Mouse (Mus musculus): ENCODE data around the gene Bcr.

Gene Bcr

DNA sequence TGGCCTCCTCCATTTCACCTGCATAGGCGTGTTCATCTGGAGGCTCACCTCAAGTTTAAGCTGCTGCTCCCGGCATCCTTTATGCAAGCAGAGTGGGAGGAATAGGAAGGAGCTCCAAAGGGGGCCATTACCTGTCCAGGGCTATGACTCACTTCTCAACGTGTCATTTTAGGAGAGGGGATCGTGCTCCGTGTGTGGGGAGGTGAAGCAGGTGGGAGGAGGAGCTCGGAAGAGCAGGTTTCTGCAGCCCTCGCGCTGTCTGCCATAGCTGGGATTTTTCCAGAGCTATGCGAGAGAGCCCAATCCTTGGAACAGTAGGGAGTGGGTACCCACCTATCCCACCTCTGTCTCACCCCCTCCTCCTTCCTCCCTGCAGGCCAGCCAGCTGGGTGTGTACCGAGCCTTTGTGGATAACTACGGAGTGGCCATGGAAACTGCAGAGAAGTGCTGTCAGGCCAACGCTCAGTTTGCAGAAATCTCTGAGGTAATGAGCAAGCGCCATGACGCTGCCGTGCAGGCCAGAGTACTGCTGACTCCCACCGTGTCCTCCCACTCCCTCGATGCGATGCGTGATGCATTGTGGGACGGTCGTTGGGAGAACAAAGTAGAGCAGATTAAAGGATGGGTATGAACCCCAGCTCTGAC is 75.2 kb downstream of the Bcr start:
- DNase-seq, result no peak

DNA sequence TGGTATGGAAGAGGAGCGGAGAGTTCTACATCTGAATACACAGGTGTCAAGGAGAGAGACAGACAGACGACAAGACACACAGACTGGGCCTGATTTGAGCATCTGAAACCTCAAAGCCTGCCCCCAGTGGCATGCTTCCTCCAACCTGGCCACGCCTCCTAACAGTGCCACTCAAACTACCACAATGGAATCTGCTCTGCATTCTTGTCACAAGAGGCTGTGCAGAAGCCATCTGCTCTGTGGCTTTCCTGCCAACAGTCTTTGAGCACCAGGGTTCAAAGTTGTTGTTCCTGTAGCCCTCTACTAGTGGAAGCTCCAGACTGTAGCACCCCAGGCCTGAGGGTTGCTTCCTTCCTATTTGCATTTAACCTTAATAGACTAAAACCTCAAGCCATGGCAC is 76.8 kb downstream of the Bcr start:
- peak; percentile 11 for DNase-seq

DNA sequence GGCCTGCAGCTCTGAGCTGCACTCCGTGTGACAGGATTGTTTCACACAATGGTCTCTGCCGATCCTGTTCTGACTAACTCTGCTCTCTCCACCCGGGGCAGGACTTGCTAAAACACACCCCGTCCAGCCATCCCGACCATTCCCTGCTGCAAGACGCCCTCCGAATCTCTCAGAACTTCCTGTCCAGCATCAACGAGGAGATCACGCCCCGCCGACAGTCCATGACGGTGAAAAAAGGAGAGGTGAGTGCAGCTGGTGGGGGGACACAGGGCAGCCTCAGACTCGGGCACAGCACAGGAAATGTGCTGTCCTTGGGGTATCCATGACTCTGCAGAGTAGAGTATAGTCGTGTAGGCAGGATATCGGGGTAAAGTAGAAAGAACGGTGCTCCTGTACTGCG is 84.8 kb downstream of the Bcr start:
- no peak for DNase-seq

DNA sequence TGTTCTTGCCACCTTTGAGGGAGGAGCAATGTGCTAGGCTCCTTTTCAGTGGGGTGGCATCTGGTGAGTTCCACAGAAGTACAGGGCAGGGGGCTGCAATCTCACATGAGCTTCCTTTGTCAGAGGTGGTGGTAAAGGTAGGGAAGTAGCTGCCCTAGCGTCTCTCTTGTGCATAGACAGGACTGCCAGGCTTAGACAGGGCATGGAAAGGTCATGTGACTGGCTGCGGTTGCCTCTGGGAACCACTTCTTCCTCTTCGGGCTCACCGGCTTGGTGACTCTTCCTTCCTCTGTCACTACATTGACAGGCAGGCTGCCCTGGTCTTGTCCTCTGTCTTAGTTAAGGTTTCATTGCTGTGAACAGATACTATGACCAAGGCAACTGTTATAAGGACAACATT is 85.6 kb downstream of the Bcr start:
- no peak for DNase-seq

DNA sequence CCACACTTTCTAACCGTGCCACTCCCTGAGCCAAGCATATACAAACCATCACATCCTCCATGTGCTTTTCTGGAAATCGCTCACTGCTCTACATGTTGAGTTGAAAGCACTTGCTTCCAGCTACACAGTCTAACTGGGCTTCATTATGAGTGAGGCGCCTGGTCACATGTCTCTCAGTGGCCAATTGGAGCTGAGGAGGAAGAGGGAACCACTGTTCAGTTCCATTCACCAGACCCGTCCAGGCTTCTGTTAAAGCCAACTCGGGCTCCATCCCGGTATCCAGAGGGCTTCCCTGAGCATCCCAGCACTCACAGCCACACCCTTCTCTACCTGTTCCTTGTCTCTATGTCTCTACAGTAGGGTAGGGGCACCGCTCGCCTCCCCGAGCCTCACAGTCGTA is 86.2 kb downstream of the Bcr start:
- no peak for DNase-seq

DNA sequence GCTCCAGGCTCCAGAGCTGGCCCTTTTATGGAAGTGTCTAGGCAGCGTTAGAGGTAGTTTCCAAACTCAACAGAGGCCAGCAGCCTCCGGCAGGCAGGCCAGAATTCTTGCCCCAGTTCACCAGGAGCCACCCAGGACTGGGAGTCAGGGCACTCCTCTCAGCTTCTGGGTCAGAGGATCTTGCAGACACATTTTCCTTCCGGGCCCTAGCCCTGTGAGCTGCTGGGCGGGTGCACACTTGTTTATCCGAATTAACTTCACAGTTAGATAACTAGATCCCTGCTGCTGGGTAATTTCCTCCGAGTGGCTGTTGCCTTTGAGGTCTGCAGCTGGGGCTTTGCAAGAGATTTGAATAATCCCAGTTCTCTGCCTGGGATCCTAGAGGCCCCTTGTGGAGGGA is 87.9 kb downstream of the Bcr start:
- DNase-seq, result no peak

DNA sequence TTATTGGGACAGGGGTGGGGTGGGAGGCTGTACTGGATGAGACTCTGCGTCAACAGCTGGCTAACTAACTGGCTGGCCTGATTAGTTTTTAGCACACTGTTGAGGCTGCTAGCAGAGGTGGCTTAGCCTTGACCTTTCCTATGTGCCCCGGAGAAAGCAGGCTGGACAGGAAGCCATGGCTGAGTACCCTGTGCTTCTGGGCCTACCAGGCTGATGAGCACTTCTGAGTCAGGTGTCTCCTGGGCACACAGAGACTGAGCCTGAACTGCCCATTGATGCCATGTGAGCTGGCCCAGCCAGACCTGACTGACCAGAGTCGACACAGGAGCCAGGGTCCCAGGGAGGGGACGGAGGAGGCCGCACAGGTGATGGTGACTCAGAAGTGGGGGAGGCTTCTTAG is 90.0 kb downstream of the Bcr start:
- no peak for DNase-seq

DNA sequence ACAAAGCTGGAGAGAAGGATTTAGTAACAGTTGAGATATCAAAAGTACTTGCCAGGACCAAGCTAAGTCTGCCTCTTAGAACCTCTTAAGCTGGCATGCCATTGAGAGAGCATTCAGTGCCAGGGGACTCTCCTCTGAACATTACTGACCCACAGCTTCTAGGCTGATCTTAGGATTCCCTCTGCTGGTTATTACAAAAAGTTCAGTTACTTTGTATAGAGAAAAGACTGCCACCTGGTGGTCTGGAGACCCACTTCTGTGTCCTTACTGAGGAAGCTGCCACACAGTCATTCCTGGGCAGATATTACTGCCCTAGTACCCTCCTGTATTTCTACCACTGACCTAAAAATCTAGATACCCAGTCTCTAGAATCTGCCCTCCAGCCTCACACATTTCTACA is 90.9 kb downstream of the Bcr start:
- peak; percentile 92 for DNase-seq

DNA sequence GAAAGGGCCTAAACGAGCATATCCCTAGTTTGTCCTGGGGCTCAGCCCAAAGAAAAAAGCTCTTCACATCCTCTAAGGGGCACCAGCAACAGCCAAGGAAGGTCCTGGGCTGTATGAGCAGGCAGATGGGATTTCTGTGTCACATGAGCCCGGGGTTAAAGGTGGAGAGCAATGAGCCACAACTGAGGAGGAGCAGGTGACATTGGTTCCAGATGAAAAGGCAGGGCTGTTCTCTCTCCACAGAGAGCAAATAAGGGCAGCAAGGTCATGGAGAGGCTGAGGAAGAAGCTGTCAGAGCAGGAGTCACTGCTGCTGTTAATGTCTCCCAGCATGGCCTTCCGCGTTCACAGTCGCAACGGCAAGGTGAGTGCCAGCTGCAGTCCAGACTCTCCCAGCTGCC is 96.4 kb downstream of the Bcr start:
- DNase-seq, result peak; percentile 36

DNA sequence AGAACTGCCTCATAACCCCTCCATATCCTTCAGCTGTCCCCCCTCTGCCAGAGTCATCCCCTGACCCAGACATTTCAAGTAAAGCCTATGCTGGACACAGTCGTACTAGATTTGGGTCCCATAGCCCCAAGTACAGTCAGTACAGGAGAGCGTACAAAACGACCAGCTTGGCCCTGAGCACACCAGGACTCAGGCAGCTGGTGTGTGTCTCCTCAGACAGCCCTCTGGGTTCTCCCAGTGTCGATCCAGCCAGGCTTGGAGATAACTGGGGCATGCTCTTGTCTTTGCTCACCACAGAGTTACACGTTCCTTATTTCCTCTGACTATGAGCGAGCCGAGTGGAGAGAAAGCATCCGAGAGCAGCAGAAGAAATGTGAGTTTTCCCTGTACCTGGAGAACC is 97.3 kb downstream of the Bcr start:
- DNase-seq, result no peak

DNA sequence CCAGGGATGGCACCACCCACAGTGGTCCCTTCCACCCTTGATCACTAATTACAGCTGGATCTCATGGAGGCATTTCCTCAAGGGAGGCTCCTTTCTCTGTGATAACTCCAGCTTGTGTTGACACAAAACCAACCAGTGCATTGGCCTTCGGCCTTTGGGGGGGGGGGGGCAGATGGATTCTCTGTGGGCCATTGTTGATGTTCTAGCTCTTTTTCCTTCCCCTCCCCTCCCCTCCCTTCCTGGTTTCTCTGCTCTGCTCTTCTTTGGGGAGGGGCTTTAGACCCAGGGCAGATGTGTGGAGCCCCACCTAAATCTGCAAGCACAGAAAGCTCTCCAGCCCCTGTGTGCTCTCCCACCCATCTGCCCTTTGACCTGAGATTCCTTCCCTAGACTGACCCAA is 98.0 kb downstream of the Bcr start:
- DNase-seq, result no peak

DNA sequence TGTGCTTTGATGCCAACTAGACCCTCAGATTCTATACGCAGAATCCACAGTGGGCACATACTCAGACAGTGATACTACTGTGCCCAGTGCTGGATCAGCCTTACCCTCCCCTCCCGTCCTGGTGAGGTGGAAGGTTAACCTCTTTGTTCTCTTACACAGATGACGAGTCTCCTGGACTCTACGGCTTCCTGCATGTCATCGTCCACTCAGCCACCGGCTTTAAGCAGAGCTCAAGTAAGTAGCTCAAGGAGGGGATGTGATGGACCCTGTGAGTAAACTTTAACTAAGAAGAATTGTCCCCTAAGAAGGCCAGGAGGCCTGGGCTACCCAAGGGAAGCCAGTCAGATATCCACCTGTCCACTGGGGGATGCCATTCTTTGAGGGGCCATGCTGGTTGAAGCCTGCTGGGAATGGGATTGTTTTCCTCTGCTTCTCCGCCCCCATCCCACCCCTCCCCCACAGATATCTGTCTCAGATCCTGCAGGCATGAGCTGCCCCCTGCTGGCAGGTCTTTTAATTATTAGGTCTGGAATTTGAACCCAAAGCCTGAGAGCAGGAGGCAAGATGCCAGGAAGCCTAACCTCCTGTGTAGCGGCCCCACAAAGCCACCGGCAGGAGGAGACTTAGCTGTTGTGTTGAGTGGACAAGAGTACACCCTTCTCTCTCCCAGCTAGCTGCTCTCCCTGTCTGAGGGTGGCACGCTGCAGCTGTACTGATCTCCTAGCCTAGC is 99.9 kb downstream of the Bcr start:
- no peak for DNase-seq

DNA sequence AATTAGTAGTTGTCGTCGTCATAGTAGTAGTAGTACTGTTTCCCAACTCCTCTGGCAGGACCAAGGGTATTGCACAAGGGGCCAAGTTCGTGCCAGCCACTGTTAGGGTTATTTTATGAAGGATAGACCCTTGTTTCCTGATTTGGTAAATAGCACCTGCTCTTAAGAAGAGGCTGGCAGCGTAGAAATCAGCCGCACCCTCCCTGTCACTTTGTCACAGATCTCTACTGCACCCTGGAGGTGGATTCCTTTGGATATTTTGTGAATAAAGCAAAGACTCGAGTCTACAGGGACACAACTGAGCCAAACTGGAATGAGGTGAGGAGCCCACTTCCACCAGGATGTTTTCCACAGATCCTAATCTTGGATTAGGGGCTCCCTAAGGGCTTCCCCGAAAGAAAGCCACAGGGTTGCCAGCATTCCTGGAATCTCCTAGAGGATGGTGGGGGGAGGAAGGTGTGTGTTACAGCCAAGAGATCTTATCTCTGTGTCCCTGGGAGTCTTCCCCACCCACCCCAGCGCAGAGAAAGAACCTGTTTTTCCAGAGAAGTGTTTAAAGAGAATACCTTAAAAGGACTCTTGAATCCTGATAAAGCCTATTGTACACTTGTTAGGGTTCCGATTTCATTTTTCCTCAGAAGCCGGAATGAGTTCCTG is 105.6 kb downstream of the Bcr start:
- no peak for DNase-seq

DNA sequence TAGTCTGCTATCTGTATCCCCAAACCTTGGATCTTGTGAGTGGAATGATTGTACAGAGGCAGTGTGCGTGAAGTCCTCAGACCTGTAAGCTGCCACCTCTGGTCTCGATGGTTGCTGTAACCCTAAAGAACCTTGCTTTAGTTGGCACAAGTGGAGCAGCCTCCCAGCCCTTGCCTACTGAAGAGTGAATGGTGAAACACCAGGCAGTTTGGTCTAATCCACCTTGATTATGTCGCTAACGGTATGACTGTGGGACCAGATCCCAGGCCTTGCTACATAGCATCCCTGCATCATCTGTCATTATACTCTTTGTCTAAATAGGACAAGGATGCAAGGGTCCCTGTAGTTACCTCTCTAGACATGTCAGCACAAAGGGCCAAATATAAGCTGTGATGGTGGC is 106.2 kb downstream of the Bcr start:
- no peak for DNase-seq

DNA sequence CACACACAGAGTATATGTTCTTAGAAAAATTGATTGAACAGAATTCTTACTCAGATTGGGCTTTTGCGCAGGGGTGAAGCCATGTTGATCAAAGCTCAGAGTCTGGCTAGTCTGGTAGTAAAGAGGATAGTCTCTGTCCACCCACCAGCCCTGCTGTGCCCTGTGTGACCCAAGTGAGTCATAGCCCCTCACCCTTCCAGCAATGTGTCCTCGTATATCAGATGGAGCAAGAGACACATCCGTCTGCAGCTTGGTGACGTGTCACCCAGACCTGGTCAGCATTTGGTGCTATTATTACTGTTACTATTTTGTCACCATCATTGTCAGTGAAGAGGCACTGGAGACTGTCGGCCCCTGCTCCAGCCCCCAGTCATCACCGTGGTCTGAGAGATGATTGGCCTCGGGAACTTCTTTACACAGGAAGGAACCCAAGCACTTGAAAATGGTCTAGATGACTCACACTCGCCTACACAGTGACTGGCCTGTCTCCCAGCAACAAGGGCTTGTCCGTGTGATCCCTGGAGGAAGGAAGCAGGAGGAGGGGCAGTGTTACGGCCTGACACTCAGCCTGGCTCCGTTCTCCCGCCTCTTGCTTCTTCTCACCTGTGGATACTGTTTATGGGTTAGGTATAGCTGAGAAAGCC is 109.9 kb downstream of the Bcr start:
- DNase-seq, result no peak

DNA sequence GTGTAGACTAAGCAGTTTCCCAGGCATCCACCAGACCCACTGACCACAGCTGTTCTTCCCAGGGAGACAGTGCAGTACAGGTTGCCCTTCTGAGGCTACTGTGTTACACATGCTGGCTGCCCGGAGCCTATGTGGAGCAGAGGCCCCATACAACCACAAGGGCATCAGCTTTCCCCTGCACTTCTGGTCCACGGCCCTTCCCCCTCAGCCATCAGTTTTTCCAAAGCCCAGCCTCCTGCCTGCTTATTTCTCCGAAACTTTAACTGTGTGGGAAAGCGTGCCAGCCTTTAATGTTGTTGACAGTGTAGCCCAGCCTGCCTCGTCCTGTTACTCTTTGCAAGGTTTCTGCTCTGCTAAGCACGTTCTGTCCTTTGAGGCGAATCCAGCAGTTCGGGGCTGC is 112.7 kb downstream of the Bcr start:
- no peak for DNase-seq

DNA sequence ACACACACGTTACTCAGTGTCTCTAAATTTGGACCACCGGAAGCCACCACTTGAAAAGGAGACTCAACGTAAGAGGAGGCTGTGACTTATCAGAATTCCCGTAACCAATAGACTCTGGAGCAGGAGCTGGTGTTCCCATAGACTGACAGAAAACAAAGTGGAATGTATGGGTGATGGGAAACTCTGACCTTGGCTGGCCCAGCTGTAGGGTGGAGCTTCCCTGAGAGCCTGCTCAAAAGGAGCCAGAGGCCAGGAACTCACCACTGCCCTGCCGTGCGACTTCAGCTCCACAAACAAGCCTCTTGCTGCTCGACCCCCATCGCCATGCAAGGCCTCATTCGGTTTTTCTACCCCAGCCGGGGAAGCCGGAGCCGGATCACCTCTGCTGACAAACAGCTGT is 113.3 kb downstream of the Bcr start:
- no peak for DNase-seq

DNA sequence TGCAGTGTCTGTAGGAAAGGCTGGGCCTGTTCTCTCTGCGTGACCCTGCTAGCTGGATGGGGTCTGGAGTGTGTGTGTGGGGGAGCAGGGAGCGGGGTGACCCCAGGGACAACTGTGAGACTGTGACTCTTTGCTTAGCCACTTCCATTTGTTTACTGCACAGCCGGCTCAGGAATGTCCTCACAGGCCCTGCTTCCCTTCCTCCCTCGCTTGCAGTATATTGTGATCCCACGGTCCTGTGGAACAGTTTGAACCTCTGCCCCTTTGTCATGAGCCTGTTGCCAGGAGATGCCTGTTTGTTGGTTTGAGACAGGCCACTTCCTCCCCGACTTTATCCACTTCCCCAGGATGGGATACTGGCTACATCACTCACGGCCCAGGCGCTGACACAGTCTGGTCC is 116.1 kb downstream of the Bcr start:
- no peak for DNase-seq

DNA sequence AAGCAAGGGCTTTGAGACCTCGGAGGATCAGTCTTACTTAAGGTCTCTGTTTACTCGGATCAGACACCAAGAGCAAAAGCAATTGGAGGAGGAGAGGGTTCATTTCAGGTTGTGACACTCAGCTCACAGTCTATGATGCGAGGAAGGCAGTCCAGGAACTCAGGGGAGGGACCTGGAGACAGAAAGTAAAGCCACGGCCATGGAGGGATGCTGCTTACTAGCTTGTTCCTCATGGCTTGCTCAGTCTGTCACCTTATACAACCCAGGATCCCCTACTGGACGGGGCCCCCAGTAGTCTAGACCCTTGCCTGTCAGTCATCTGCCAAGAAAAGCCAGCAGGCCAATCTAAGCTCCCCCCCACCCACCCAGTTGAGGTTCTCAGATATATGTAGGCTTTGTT is 118.5 kb downstream of the Bcr start:
- DNase-seq, result no peak

DNA sequence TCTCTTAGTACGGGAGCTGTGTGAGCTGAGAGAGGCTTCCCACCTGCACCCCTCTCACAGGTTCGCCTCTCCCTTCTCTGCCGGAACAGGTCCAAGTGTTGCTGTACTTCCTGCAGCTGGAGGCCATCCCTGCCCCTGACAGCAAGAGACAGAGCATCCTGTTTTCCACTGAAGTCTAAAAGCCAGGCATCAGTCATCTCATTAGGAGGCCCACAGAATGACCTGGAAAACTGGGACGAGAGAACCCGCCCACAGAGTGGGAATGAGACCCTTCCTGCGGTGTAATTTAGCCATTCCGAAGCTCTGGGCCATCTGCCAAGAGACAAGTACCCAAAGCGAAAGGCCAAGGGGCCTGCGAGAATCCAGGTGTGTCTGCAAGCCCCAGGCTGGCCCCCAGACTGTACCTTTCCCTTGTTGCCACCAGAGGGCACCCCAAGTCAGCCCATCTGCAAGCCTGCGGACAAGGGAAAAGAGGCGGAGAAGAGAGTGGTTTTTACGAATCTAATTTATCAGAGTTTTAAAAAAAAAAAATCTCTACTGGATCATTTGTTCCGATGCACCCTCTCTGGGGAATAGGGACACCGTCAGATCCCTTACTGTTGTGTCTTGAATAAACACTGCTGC is 121.9 kb downstream of the Bcr start:
- DNase-seq, result peak; percentile 70

DNA sequence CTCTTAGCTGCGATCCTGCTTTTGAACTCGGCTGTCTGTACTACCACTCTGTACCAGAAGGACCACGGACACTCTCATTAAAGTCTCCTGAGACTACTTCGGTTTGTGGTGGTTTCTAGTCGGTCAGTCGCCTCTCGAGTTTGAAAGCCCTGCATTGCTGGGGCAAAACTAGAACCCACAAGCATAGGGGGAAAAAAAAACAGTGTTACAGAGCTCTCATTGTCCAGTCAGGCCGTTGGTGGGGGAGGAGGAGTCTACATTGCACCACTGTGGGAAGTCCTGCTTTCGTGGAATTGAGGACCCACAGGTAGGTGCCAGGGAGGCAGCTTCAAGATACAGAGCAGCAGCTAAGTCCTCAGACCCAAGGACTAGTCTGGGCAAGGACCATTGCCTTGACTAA is 124.4 kb downstream of the Bcr start:
- no peak for DNase-seq

DNA sequence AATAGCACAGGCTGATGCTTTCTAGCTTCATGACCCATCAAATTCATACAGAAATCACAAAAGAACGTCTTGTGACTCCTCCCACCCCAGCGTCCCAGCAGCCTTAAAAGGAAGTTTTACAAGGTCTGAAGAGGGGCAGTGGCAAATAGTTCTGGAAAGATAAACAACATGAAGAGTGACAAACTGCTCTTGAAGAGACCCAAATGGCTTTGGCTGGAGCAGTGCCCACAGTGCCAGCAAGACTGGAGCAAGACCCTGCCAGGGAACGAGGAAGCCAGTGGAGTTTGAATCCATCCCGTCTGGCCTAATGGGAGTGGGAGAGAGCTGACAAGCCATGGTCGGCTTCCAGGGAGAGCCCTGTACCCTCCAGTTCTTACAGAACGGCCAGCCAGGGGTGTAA is 126.2 kb downstream of the Bcr start:
- DNase-seq, result no peak

DNA sequence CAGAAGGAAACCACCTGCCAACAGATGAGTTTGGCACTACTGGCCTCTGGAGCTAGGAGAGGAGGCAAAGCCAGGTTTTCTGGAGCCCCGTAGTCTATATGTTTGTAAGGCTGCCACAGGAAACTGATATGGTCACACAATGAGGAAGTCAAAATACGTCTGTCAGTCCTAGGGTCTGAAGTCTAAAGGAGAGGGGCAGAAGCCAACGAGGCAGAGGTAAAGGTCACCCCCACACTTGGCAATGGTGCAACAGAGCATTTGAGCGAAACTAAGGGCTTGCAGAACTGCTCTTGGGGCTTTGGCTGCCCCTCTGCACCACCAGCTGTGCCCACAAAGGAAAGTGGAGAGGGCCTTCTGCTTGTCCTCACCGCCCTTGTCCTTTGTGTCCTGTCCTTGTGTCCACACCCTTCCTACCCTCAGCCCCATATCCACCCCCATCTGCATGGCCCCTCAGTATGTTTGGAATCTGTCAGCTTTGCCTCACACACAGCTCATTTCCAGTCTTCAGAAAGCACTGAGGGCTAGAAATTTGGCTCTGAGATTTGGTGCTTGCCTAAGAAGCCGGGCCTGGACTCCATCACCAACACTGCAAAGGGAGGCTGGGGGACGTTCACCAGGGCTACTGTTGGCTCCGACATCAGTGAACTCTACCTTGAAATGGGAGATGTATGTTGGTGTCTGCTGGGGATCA is 127.1 kb downstream of the Bcr start:
- DNase-seq, result no peak
